Mouse (Mus musculus): ENCODE measurements around the gene Letm1.

Gene Letm1

DNA sequence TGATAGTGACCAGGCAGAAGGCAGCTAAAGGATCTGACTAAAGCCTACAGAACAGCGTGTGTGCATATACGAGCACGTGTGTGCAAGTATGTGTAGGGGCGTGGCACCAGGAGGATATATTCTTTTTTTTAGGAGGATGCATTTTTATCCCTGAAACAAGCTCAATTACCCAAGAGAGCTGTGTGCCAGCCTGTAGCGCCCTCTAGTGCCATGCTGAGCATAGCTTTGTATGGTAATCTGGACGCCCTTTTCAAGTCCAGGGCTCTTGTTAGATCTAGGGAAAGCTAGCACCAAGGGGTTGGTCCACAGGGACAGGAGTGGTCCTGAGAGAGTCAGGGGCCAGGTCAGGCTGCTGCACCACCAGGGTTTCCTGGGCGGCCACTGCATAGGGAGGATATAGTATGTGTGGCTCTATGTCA, 44.7 kb downstream of the Letm1 start:
- peak; percentile 62 to 69 for DNase-seq

DNA sequence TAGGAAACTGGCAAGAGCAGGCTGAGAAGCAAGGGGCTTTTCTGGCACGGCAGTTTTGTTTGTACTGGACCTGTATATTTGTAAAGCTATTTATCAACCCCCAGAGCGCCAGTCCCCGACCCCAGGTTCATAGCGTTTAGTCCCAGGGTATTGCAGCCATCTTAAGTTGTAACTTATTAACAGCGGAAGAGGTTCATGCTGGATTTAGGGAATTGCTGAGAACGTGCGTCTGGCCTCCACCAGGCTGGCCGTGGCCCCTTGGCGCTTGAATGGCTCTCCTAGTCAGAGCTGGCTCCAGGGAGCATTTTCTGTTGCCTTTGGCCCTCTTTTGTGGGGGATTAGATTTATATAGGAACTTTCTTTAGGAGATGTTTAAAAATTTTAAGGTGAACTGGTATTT, 46.4 kb downstream of the Letm1 start:
- DNase-seq = no peak

DNA sequence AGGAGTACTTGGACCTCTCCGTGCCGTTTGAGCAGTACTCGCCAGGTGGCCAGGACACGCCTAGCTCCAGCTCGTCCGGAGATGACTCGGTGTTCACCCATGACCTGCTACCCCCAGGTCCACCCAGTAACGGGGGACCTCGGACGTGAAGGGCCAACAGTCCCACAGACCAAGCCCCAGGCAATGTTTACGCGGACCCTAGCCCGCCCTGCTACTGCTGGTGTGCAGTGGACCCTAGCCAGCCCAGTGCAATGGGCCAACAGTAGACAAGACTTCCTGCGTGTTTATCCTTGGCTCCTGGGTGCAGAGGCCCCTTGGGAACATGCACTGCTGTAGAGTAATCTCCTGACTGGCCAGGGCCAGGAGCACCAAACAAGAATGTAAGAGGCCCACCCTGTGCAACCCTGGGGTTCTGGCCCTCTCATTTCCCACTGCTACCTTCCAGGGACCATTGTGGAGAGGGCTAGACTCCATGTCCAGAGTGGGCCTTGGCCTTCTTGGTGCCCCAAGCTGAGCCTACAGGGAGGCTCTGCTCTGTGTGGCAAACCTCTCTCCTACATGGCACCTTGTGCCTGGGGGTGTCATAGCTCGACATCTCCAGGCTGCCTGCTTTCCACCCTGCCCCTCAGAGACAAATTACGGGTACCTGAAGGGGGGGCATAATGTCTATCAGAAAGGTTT, 47.1 kb downstream of the Letm1 start:
- DNase-seq = no peak

DNA sequence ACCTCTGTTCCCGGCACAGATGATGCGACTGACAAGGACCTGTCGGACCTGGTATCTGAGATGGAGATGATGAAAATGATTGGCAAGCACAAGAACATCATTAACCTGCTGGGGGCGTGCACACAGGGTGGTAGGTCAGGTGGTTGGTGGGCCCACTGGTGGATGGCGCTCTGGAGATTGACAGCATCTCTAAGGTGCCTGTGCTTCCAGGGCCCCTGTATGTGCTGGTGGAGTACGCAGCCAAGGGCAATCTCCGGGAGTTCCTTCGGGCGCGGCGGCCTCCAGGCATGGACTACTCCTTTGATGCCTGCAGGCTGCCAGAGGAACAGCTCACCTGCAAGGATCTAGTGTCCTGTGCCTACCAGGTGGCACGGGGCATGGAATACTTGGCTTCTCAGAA, 48.8 kb downstream of the Letm1 start:
- DNase-seq = no peak

DNA sequence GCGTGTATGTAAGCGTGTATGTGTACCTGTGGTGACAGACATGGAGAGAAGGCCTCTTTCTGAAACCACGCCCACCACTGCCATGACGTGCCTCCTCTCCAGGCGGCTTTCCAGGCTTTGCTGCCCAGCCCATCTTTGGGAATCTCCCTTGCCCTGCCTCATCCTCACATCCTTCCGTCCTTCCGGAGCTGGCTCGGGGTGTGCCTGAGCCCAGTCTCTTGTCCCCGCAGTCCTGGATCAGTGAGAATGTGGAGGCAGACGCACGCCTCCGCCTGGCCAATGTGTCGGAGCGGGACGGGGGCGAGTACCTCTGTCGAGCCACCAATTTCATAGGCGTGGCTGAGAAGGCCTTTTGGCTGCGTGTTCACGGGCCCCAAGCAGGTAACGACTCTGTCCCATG, 51.6 kb downstream of the Letm1 start:
- no peak for DNase-seq

DNA sequence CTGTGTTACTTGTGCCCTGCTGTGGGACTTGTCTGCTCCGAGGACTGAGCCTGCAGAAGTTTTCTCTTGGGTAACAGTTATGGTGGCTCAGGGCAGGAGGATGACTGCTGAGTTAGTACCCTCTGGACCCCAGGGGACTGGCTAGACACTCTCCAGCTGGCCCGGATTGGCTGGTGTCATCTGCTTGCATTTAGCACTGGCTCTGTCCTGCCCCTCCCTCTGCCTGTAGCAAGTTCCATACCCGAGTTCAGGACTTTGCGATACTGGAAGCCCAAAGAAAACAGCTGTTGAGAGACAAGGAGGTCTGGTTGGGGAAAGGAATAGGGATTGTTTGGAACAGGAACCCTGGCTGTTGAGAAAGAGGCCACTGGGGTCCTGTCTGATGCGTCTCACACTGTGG, 52.1 kb downstream of the Letm1 start:
- no peak for DNase-seq

DNA sequence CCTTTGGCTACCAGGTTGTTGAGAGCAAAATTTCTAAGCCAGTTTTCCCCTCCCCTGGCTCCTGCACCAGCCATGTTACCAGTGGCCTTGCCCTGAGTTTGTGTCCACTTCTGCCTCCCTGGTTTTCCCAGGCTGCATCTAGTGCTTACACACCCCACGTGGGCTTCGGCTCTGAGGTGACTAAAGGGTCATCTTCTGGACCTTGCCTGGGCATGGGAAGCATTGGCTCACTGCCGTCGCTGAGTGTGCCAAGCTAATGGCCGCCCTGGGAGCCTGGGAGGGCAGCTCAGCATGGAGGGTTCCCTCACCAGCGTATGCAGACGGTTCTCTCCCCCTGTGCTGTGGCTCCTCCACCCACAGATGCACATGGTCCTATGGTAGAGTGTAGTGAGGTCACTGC, 53.8 kb downstream of the Letm1 start:
- no peak for DNase-seq

DNA sequence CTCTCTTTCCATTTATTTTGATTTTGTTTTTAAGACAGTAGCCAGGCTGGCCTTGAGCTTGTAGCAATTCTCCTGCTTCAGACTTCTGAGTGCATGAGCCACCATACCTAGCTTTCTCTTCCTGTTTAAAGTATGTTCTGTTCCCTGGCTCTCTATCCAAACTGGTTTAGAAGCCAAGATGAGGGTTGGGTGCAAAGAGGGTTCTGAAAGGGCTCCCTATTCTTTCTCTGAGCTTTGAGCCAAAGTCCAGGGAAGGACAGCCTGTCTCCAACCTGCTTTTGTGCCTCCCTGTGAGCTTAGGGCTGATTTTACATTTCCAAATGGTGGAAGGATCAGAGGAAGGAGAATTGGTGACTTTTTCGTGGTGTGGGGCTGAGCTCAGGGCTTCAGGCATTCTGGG, 55.7 kb downstream of the Letm1 start:
- DNase-seq = no peak

DNA sequence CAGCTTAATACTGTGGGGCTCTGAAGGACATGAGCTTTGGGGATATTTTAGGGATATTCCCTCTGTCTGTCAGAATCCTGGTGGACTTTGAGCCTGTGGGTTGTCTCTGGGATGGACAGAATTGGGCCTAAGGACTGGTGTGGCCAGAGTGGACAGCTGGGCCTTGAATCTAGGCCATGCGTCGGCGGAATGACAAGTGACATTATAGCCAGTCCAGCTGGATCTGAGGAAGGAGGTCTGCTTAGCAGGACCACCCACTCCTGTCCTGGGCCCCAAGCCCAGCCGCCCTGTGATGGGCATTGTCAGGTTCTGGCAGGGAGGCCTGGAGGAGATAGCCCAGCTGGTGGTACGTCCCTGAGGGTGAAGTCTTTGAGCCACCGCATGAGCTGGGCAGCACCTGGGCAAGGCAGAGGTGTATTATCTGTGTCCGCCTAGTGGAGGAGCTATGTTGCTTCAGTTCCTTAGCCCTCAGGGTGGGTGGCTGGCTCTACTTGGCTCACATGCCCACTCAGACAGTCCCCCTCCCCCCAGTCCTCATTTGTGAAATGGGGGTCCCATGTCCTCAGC, 56.5 kb downstream of the Letm1 start:
- DNase-seq = peak; percentile 22 to 25

GRCm38 (mm10) chr5:33723641-33724465, 58.8 kb downstream of the Letm1 start:
- no peak for DNase-seq

GRCm38 (mm10) chr5:33723019-33723640, 59.5 kb downstream of the Letm1 start:
- DNase-seq = peak in 1 of 2 experiments; percentile 18

DNA sequence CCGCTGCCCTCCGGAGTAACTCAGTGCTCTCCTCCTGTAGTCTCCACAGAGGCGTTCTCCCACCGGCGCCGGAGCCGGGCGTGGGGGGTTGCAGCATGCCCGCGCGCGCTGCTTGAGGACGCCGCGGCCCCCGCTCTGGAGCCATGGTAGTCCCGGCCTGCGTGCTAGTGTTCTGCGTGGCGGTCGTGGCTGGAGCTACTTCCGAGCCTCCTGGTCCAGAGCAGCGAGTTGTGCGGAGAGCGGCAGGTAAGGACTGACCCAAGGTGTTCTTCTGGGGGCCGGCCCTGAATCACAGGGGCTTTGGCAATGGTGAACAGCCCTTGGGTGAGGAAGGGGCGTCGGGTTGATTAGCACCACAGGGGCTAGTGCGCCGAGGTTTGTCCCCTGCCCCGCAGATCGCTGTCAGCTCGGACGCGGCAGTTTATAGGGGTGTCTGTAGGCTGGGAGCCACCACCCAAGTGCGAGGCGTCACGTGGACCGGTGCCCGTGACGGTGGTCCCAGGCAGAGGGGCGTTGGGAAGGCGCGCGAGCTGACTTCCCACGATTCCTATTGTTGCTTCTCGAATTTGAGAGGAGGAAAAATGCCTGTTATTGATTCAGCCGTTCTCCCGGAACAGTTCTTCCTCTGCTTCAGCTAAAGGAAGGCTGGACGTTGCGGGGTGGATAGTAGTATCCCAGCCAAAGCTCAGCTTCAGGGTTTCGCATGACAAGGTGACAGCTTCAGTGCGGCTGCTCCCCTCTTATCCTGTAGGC, 60.2 kb downstream of the Letm1 start:
- DNase-seq = no peak

- peak in 1 of 2 experiments; percentile 31 for DNase-seq
Observed at GRCm38 (mm10) chr5:33721541-33722265, 60.9 kb downstream of the Letm1 start, which contains the start of gene Fgfr3. Fgfr3 (plus strand) TSS chr5:33721674.

DNA sequence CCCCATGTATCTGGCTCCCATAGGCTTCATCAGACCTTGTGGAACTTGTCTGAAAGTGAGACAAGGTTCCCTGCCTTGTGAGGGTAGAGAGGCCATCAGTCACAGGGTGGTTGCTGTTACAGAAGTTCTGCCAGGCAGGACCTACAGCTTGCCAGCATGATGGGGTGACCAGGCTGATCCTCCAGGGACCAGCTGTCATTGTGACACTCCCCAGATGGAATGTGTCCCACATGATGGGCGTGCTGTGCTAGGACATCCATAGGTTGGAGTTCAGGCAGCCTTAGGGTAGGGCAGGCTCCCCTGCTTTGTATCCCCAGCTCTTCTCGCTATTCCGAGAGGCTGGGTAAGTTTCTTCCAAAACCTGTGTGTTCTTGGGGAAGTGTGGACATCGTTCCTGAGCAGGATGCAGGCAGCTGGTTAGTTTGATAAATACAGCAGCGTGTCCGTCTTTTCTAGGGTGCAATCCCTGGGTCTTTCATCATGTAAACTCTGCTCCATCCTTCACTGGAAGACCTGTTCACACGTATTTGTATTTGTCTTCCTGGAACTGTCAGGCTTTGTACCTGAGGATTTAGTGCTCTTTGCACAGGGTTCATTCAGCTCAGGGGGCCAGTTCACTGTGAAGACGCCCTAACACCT, 61.6 kb downstream of the Letm1 start:
- no peak for DNase-seq

- no peak for DNase-seq
Observed at GRCm38 (mm10) chr5:33718460-33718859, 64.2 kb downstream of the Letm1 start.

- DNase-seq = no peak
Observed at GRCm38 (mm10) chr5:33716467-33716866, 66.2 kb downstream of the Letm1 start.

- DNase-seq = no peak
Observed at GRCm38 (mm10) chr5:33715182-33715581, 67.4 kb downstream of the Letm1 start.

- no peak for DNase-seq
Observed at GRCm38 (mm10) chr5:33712550-33712949, 70.1 kb downstream of the Letm1 start.

DNA sequence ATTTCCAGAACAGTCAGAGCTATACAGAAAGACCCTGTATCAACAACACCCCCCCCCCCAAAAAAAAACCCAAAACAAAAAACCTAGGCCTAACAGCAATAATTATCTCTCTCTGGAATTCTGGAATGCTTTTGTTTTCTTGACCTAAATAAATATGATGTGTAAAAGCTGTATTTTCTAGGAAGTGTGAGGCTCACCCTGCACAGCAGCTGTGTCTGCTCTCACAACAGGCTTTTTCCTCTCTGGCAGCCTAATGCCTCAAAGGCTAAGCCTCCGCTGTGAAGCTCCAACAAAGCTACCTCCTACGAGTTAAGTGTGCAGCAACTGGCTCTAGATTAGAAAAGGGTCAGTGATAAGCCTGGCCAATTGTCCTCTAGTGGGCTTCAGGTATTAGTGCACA, 73.6 kb downstream of the Letm1 start:
- no peak for DNase-seq

DNA sequence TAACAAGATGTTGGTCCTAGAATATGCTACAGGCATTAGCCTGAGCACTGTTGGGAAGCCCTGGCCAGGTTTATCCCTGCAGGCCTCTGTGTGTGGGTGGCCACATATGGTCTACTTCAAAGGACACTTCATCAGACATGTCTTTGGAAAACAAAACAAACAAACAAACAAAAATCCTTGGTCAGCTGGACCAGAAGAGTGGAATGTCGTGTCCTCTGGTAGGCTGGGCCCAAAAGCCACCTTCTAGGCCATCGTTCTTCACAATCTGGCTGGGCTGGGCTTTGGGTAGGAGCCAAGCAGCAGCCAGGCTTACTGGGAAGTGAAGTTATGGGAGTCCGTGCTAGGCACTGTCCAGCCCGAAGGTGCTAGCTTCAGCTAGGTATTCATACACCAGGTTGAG, 75.5 kb downstream of the Letm1 start:
- DNase-seq = no peak

DNA sequence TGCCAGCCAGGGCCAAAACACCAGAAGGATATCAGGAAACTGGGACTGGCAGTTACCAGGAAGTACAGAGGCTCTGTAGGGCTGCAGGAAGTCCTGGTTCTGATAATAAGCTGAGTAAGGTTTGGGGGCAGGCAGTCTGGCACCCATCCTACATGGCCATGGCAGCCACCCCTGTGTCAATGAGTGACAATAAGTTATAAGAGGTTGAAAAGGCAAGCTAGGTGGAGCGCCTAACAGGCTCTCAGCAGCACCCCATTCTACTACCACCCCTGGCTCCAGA, 76.3 kb downstream of the Letm1 start:
- DNase-seq = no peak
